Mouse (Mus musculus) WW6 (cell line): Measurements from ENCODE around the gene Ddx31.

Source experiments
- DNase-seq: peaks from one replicate; pipeline ENCODE4 v3.0.0-alpha.2; 2013; ENCODE audit warnings: low read depth, low spot score

The Ddx31 gene

GRCm38 (mm10) chr2:28840222-28840951 lies at the start of gene Ddx31, which contains the start of gene Gtf3c4:
TSS of gene Ddx31 (plus strand) at chr2:28840406.
TSS of gene Gtf3c4 (minus strand) at chr2:28840360.
- peak; percentile 82 for DNase-seq

GRCm38 (mm10) chr2:28792931-28793610 lies 47.1 kb upstream of the Ddx31 start:
- no peak for DNase-seq

GRCm38 (mm10) chr2:28794623-28795022 lies 45.6 kb upstream of the Ddx31 start:
- no peak for DNase-seq

GRCm38 (mm10) chr2:28796298-28796697 lies 43.9 kb upstream of the Ddx31 start:
- no peak for DNase-seq

GRCm38 (mm10) chr2:28797490-28798106 lies 42.6 kb upstream of the Ddx31 start:
- no peak for DNase-seq

- no peak for DNase-seq
These were observed 41.8 kb upstream of the Ddx31 start for GRCm38 (mm10) chr2:28798390-28798789.

- no peak for DNase-seq
These were observed 40.6 kb upstream of the Ddx31 start for GRCm38 (mm10) chr2:28799575-28799974.

GRCm38 (mm10) chr2:28803406-28803805 lies 36.8 kb upstream of the Ddx31 start:
- no peak for DNase-seq

- DNase-seq = no peak
These were observed 31.4 kb upstream of the Ddx31 start for GRCm38 (mm10) chr2:28808841-28809240.

GRCm38 (mm10) chr2:28810260-28811013 lies 29.8 kb upstream of the Ddx31 start:
- DNase-seq = no peak

- DNase-seq = no peak
These were observed 21.3 kb upstream of the Ddx31 start for GRCm38 (mm10) chr2:28818866-28819265.

- no peak for DNase-seq
These were observed 10.9 kb upstream of the Ddx31 start for GRCm38 (mm10) chr2:28829265-28829664.

GRCm38 (mm10) chr2:28836181-28836940 lies 3.8 kb upstream of the Ddx31 start:
- no peak for DNase-seq

- no peak for DNase-seq
These were observed 545 bp upstream of the Ddx31 start for GRCm38 (mm10) chr2:28839501-28840221.

- DNase-seq = no peak
These were observed 1.8 kb downstream of the Ddx31 start for GRCm38 (mm10) chr2:28842042-28842441.

- DNase-seq = no peak
These were observed 8.7 kb downstream of the Ddx31 start for GRCm38 (mm10) chr2:28848879-28849278.

- no peak for DNase-seq
These were observed 12.4 kb downstream of the Ddx31 start for GRCm38 (mm10) chr2:28852594-28852993.

- DNase-seq = no peak
These were observed 15.6 kb downstream of the Ddx31 start for GRCm38 (mm10) chr2:28855773-28856172.

GRCm38 (mm10) chr2:28859303-28859702 lies 19.1 kb downstream of the Ddx31 start:
- no peak for DNase-seq

GRCm38 (mm10) chr2:28860678-28861423 lies 20.6 kb downstream of the Ddx31 start:
- no peak for DNase-seq
